8 mouse cellular contexts compared by ENCODE assay signal in genomic region chr5:137294744-137295093, GRCm38 (mm10). TPM values are rescaled to one million over a fixed set of nuclear protein-coding genes. Genes with fewer than 3 reads are reported as not detected.
A peak's percentile ranks its signal among the peaks of the same experiment; 100 is the strongest.
DNase-seq lines count a peak whose midpoint lies in the region; ATAC-seq and TF ChIP-seq lines count a peak whose summit lies in the region.

No protein-coding gene starts in this region.

- H3K36me3 ChIP-seq in heart, embryonic 16.5 days (ENCODE audit: control insufficient read depth, insufficient read depth) = peaks cover 47% of the 10 kb centered on the region
- peaks cover 48% of the 10 kb centered on the region for H3K36me3 ChIP-seq in hindbrain, embryonic 13.5 days
- H3K36me3 ChIP-seq in midbrain, embryonic 11.5 days (ENCODE audit: control insufficient read depth, insufficient read depth, low read length) = peaks cover 33% of the 10 kb centered on the region

- H3K9ac ChIP-seq in heart, embryonic 16.5 days (ENCODE audit: low read length) = peak overlapping the region; percentile 79
- peak overlapping the region; percentile 90 for H3K9ac ChIP-seq in hindbrain, embryonic 13.5 days
- H3K9ac ChIP-seq in midbrain, embryonic 11.5 days (ENCODE audit: low read length) = peak overlapping the region; percentile 81

- no peak for TF ChIP-seq CTCF in bone marrow, adult 2 months (IDR thresholded peaks at IDR 0.05; ENCODE audit: control insufficient read depth, insufficient read depth, low read length)

- intact Hi-C loops in heart, postnatal 36 days (cut with DNase I) = no loop called here

- DNase-seq in heart, postnatal 36 days = no peak
- DNase-seq in midbrain, embryonic 11.5 days (ENCODE audit: low spot score, missing footprints) = no peak
- no peak for DNase-seq in right cerebral cortex, postnatal 4 days
- DNase-seq in right cerebral cortex, adult 2 months (ENCODE audit: low spot score in 2 of 2) = no peak
- no peak for DNase-seq in cerebellum, postnatal 36 days

- no peaks in the 10 kb centered on the region for H3K9me3 ChIP-seq in heart, embryonic 16.5 days (replicated peaks; ENCODE audit: control insufficient read depth, low read length)
- H3K9me3 ChIP-seq in hindbrain, embryonic 13.5 days = no peaks in the 10 kb centered on the region
- no peaks in the 10 kb centered on the region for H3K9me3 ChIP-seq in midbrain, embryonic 11.5 days (ENCODE audit: control insufficient read depth, low read length)

- WGBS in heart, embryonic 16.5 days = 8% methylated on average over 18 of the region's 18 CpGs
- 20% methylated on average over 18 of the region's 18 CpGs for WGBS in bone marrow, adult 2 months
- WGBS in hindbrain, embryonic 13.5 days = 10% methylated on average over 18 of the region's 18 CpGs
- WGBS in midbrain, embryonic 11.5 days = 8% methylated on average over 18 of the region's 18 CpGs

- peak overlapping the region; percentile 89 for H3K27ac ChIP-seq in heart, embryonic 16.5 days (ENCODE audit: low read length)
- peak overlapping the region; percentile 51 for H3K27ac ChIP-seq in bone marrow, adult 2 months (ENCODE audit: control insufficient read depth, insufficient read depth, low read depth, low read length, poor library complexity)
- H3K27ac ChIP-seq in hindbrain, embryonic 13.5 days = peak overlapping the region; percentile 92
- peak overlapping the region; percentile 80 for H3K27ac ChIP-seq in midbrain, embryonic 11.5 days (ENCODE audit: low read depth, low read length)

- H3K4me2 ChIP-seq in heart, embryonic 16.5 days (ENCODE audit: low read depth, low read length) = peak overlapping the region; percentile 100
- peak overlapping the region; percentile 97 for H3K4me2 ChIP-seq in hindbrain, embryonic 13.5 days
- H3K4me2 ChIP-seq in midbrain, embryonic 11.5 days = peak overlapping the region; percentile 66

- peaks cover 14% of the 10 kb centered on the region for H3K27me3 ChIP-seq in heart, embryonic 16.5 days (ENCODE audit: control insufficient read depth, insufficient read depth, low read length)
- peaks cover 28% of the 10 kb centered on the region for H3K27me3 ChIP-seq in hindbrain, embryonic 13.5 days
- peaks cover 11% of the 10 kb centered on the region for H3K27me3 ChIP-seq in midbrain, embryonic 11.5 days (ENCODE audit: control insufficient read depth, insufficient read depth, low read length)

- H3K4me3 ChIP-seq in heart, embryonic 16.5 days (ENCODE audit: low read length) = peak overlapping the region; percentile 74
- peak overlapping the region; percentile 66 for H3K4me3 ChIP-seq in bone marrow, adult 2 months (replicated peaks; ENCODE audit: control insufficient read depth, low read depth, low read length)
- H3K4me3 ChIP-seq in hindbrain, embryonic 13.5 days = peak overlapping the region; percentile 54
- H3K4me3 ChIP-seq in midbrain, embryonic 11.5 days (ENCODE audit: low read depth, low read length) = peak overlapping the region; percentile 39

- ATAC-seq in heart, embryonic 16.5 days (replicated peaks; ENCODE audit: extremely low read depth, insufficient read depth, low FRiP score) = peak; percentile 28
- ATAC-seq in hindbrain, embryonic 13.5 days (ENCODE audit: low FRiP score) = peak; percentile 59; the same call in 1 of the 2 replicates
- ATAC-seq in midbrain, embryonic 11.5 days (ENCODE audit: low FRiP score) = peak; percentile 67

- H3K4me1 ChIP-seq in heart, embryonic 16.5 days (ENCODE audit: control insufficient read depth, insufficient read depth, low read length) = peaks cover 6% of the 10 kb centered on the region
- H3K4me1 ChIP-seq in bone marrow, adult 2 months (ENCODE audit: control insufficient read depth, insufficient read depth, low read length) = no peaks in the 10 kb centered on the region
- peaks cover 37% of the 10 kb centered on the region for H3K4me1 ChIP-seq in hindbrain, embryonic 13.5 days (replicated peaks)
- peaks cover 15% of the 10 kb centered on the region for H3K4me1 ChIP-seq in midbrain, embryonic 11.5 days (ENCODE audit: control insufficient read depth, insufficient read depth, low read length)

- no peak for TF ChIP-seq POLR2A in bone marrow, adult 2 months (IDR thresholded peaks at IDR 0.05; ENCODE audit: borderline replicate concordance, control insufficient read depth, low read depth, low read length)

RNA-seq across cellular contexts. Expression of gene Ufsp1, which starts 0.3 kb away (rescaled TPM):
- 8.5 TPM in 2 replicates for polyA plus RNA-seq in heart, embryonic 16.5 days (2015; fragmentation: Nextera tagmentation; extraction: Ambion mirVana)
- total RNA-seq in heart, postnatal 36 days (2021) = 1 to 10 TPM; 8.5 to 9.0 TPM
- polyA plus RNA-seq in bone marrow, adult 2 months (2011; ENCODE audit: insufficient read depth, insufficient read length, low replicate concordance, missing spikeins) = 74.0 and 131 TPM in 2 replicates
- 12.9 and 14.1 TPM in 2 replicates for polyA plus RNA-seq in hindbrain, embryonic 13.5 days (2015; fragmentation: Nextera tagmentation; extraction: Ambion mirVana)
- polyA plus RNA-seq in midbrain, embryonic 11.5 days (2014; fragmentation: Nextera tagmentation; extraction: Ambion mirVana) = 7.5 and 7.9 TPM in 2 replicates

RNA-seq across cellular contexts. Expression of gene Ache, which starts 7.4 kb away (rescaled TPM):
- polyA plus RNA-seq in heart, embryonic 16.5 days (2015; fragmentation: Nextera tagmentation; extraction: Ambion mirVana) = 10.6 and 16.7 TPM in 2 replicates
- total RNA-seq in heart, postnatal 36 days (2021) = 1 to 10 TPM; 2.9 to 3.1 TPM
- 115 and 217 TPM in 2 replicates for polyA plus RNA-seq in bone marrow, adult 2 months (2011; ENCODE audit: insufficient read depth, insufficient read length, low replicate concordance, missing spikeins)
- 22.2 and 23.8 TPM in 2 replicates for polyA plus RNA-seq in hindbrain, embryonic 13.5 days (2015; fragmentation: Nextera tagmentation; extraction: Ambion mirVana)
- polyA plus RNA-seq in midbrain, embryonic 11.5 days (2014; fragmentation: Nextera tagmentation; extraction: Ambion mirVana) = 3.6 and 4.0 TPM in 2 replicates

RNA-seq across cellular contexts. Expression of gene Srrt, which starts 12.8 kb away (rescaled TPM):
- polyA plus RNA-seq in heart, embryonic 16.5 days (2015; fragmentation: Nextera tagmentation; extraction: Ambion mirVana) = 94.5 and 97.0 TPM in 2 replicates
- total RNA-seq in heart, postnatal 36 days (2021) = 10 to 100 TPM; 58.3 to 62.6 TPM
- 304 and 461 TPM in 2 replicates for polyA plus RNA-seq in bone marrow, adult 2 months (2011; ENCODE audit: insufficient read depth, insufficient read length, low replicate concordance, missing spikeins)
- polyA plus RNA-seq in hindbrain, embryonic 13.5 days (2015; fragmentation: Nextera tagmentation; extraction: Ambion mirVana) = 105 and 113 TPM in 2 replicates
- polyA plus RNA-seq in midbrain, embryonic 11.5 days (2014; fragmentation: Nextera tagmentation; extraction: Ambion mirVana) = 151 and 154 TPM in 2 replicates

RNA-seq across cellular contexts. Expression of gene Trip6, which starts 19.5 kb away (rescaled TPM):
- polyA plus RNA-seq in heart, embryonic 16.5 days (2015; fragmentation: Nextera tagmentation; extraction: Ambion mirVana) = 43.1 and 49.7 TPM in 2 replicates
- 10 to 100 TPM; 11.1 to 14.3 TPM for total RNA-seq in heart, postnatal 36 days (2021)
- polyA plus RNA-seq in bone marrow, adult 2 months (2011; ENCODE audit: insufficient read depth, insufficient read length, low replicate concordance, missing spikeins) = 9.0 and 15.5 TPM in 2 replicates
- 19.2 and 20.0 TPM in 2 replicates for polyA plus RNA-seq in hindbrain, embryonic 13.5 days (2015; fragmentation: Nextera tagmentation; extraction: Ambion mirVana)
- 28.0 and 34.1 TPM in 2 replicates for polyA plus RNA-seq in midbrain, embryonic 11.5 days (2014; fragmentation: Nextera tagmentation; extraction: Ambion mirVana)

RNA-seq across cellular contexts. Expression of gene Slc12a9, which starts 38.7 kb away (rescaled TPM):
- polyA plus RNA-seq in heart, embryonic 16.5 days (2015; fragmentation: Nextera tagmentation; extraction: Ambion mirVana) = 7.7 and 8.5 TPM in 2 replicates
- 1 to 10 TPM; 2.0 to 3.6 TPM for total RNA-seq in heart, postnatal 36 days (2021)
- polyA plus RNA-seq in bone marrow, adult 2 months (2011; ENCODE audit: insufficient read depth, insufficient read length, low replicate concordance, missing spikeins) = 10.9 and 14.4 TPM in 2 replicates
- polyA plus RNA-seq in hindbrain, embryonic 13.5 days (2015; fragmentation: Nextera tagmentation; extraction: Ambion mirVana) = 25.8 and 27.4 TPM in 2 replicates
- 5.8 TPM in 2 replicates for polyA plus RNA-seq in midbrain, embryonic 11.5 days (2014; fragmentation: Nextera tagmentation; extraction: Ambion mirVana)
